Mouse (Mus musculus): Measurements from ENCODE around the gene Uchl4.

GRCm38 (mm10) chr9:64281781-64282178 lies 46.8 kb downstream of the Uchl4 start:
- no peak for TF ChIP-seq CTCF (IDR thresholded peaks at IDR 0.05; ENCODE audit: borderline replicate concordance, insufficient read depth, low read depth, low read length)
- no peak for TF ChIP-seq POLR2A (IDR thresholded peaks at IDR 0.05; ENCODE audit: borderline replicate concordance, insufficient read depth, low read length)
